Mouse (Mus musculus): ENCODE results near the gene Enc1. TPM values are rescaled to one million over a fixed set of nuclear protein-coding genes. Genes with fewer than 3 reads are reported as not detected.

The Enc1 gene
- total and polyA plus RNA-seq, 2 experiments from 2014 or later: 76.8 to 423 TPM

- H3K27ac ChIP-seq (ENCODE audit: low read depth, low read length): no peak overlapping the region
- TF ChIP-seq CTCF (IDR thresholded peaks at IDR 0.05; ENCODE audit: low read depth): no peak
- ATAC-seq: no peak
Observed at GRCm38 (mm10) chr13:97296757-97297156, 55.9 kb downstream of the Enc1 start.

GRCm38 (mm10) chr13:97297418-97298050 is 56.6 kb downstream of the Enc1 start:
- no peak for DNase-seq
- H3K4me2 ChIP-seq (ENCODE audit: low read depth): no peak overlapping the region
- ATAC-seq: no peak
- 81% methylated on average over 14 of the region's 14 CpGs for WGBS
- peaks cover 2% of the 10 kb centered on the region; the same call in 1 of the 2 replicates for H3K4me1 ChIP-seq (ENCODE audit: insufficient read depth)
- no peaks in the 10 kb centered on the region for H3K36me3 ChIP-seq (ENCODE audit: insufficient read depth)
- H3K4me3 ChIP-seq (ENCODE audit: low read depth, low read length): no peak overlapping the region
- H3K27ac ChIP-seq (ENCODE audit: low read depth, low read length): no peak overlapping the region
- no peak for TF ChIP-seq CTCF (IDR thresholded peaks at IDR 0.05; ENCODE audit: low read depth)
- no peaks in the 10 kb centered on the region for H3K27me3 ChIP-seq (ENCODE audit: insufficient read depth, low read length)
- no peaks in the 10 kb centered on the region for H3K9me3 ChIP-seq (ENCODE audit: low read length)
- no peak overlapping the region for H3K9ac ChIP-seq

More at GRCm38 (mm10) chr13:97296757-97297156, 55.9 kb downstream of the Enc1 start:
- Histone ChIP-seq H3K4me3 (ENCODE audit: low read depth, low read length) (no peak overlapping the region), H3K9ac (no peak overlapping the region), H3K27me3 (ENCODE audit: insufficient read depth, low read length) (no peaks in the 10 kb centered on the region), H3K9me3 (ENCODE audit: low read length) (no peaks in the 10 kb centered on the region), H3K4me2 (ENCODE audit: low read depth) (no peak overlapping the region), H3K4me1 (ENCODE audit: insufficient read depth) (peaks cover 7% of the 10 kb centered on the region; the same call in 1 of the 2 replicates), H3K36me3 (ENCODE audit: insufficient read depth) (no peaks in the 10 kb centered on the region)
- 79% methylated on average over 3 of the region's 5 CpGs for WGBS
- DNase-seq: no peak

GRCm38 (mm10) chr13:97298896-97299295 is 58.0 kb downstream of the Enc1 start:
- H3K4me3 ChIP-seq (ENCODE audit: low read depth, low read length): no peak overlapping the region
- no peak overlapping the region for H3K4me2 ChIP-seq (ENCODE audit: low read depth)
- H3K9ac ChIP-seq: no peak overlapping the region
- no peaks in the 10 kb centered on the region for H3K9me3 ChIP-seq (ENCODE audit: low read length)
- ATAC-seq (no peak), DNase-seq (no peak)
- no peak for TF ChIP-seq CTCF (IDR thresholded peaks at IDR 0.05; ENCODE audit: low read depth)
- no peaks in the 10 kb centered on the region for H3K36me3 ChIP-seq (ENCODE audit: insufficient read depth)
- no peak overlapping the region for H3K27ac ChIP-seq (ENCODE audit: low read depth, low read length)
- WGBS: 97% methylated on average over 4 of the region's 4 CpGs
- H3K4me1 ChIP-seq (ENCODE audit: insufficient read depth): no peaks in the 10 kb centered on the region
- H3K27me3 ChIP-seq (ENCODE audit: insufficient read depth, low read length): no peaks in the 10 kb centered on the region

GRCm38 (mm10) chr13:97299877-97300873 is 59.3 kb downstream of the Enc1 start:
- Histone ChIP-seq H3K4me2 (ENCODE audit: low read depth) (no peak overlapping the region), H3K4me1 (ENCODE audit: insufficient read depth) (no peaks in the 10 kb centered on the region), H3K9me3 (ENCODE audit: low read length) (no peaks in the 10 kb centered on the region), H3K4me3 (ENCODE audit: low read depth, low read length) (no peak overlapping the region), H3K27me3 (ENCODE audit: insufficient read depth, low read length) (no peaks in the 10 kb centered on the region), H3K27ac (ENCODE audit: low read depth, low read length) (no peak overlapping the region), H3K9ac (no peak overlapping the region), H3K36me3 (ENCODE audit: insufficient read depth) (no peaks in the 10 kb centered on the region)
- ATAC-seq (no peak), DNase-seq (no peak)
- 84% methylated on average over 12 of the region's 12 CpGs for WGBS
- TF ChIP-seq CTCF (IDR thresholded peaks at IDR 0.05; ENCODE audit: low read depth): no peak

Other genes with a start within 250 kb of the Enc1 start
- gene 1700029F12Rik, start 206.7 kb upstream of the Enc1 start, total RNA-seq (2014; rRNA removed): not detected in 2 replicates
- gene 1700029F12Rik, start 206.7 kb upstream of the Enc1 start, polyA plus RNA-seq (2015; fragmentation: Nextera tagmentation; extraction: Ambion mirVana): not detected in 2 replicates
- 34.0 and 40.4 TPM in 2 replicates for gene Fam169a, start 173.8 kb upstream of the Enc1 start, total RNA-seq (2014; rRNA removed)
- gene Fam169a, start 173.8 kb upstream of the Enc1 start, polyA plus RNA-seq (2015; fragmentation: Nextera tagmentation; extraction: Ambion mirVana): 13.1 and 18.5 TPM in 2 replicates
- gene Gm6169, start 141.9 kb upstream of the Enc1 start, total RNA-seq (2014; rRNA removed): 0.62 TPM in 1 of 2 replicates, not detected in the other
- 1.0 and 1.7 TPM in 2 replicates for gene Gm6169, start 141.9 kb upstream of the Enc1 start, polyA plus RNA-seq (2015; fragmentation: Nextera tagmentation; extraction: Ambion mirVana)
- 25.1 and 32.1 TPM in 2 replicates for gene Gfm2, start 103.2 kb upstream of the Enc1 start, total RNA-seq (2014; rRNA removed)
- 12.8 and 15.5 TPM in 2 replicates for gene Gfm2, start 103.2 kb upstream of the Enc1 start, polyA plus RNA-seq (2015; fragmentation: Nextera tagmentation; extraction: Ambion mirVana)
- 48.6 and 77.5 TPM in 2 replicates for gene Nsa2, start 103.2 kb upstream of the Enc1 start, total RNA-seq (2014; rRNA removed)
- gene Nsa2, start 103.2 kb upstream of the Enc1 start, polyA plus RNA-seq (2015; fragmentation: Nextera tagmentation; extraction: Ambion mirVana): 43.5 and 52.1 TPM in 2 replicates
- gene Hexb, start 42.7 kb upstream of the Enc1 start, total RNA-seq (2014; rRNA removed): 49.2 and 54.3 TPM in 2 replicates
- gene Hexb, start 42.7 kb upstream of the Enc1 start, polyA plus RNA-seq (2015; fragmentation: Nextera tagmentation; extraction: Ambion mirVana): 49.2 and 50.6 TPM in 2 replicates